Mouse (Mus musculus): ENCODE measurements around the gene Crk.

- TF ChIP-seq POLR2A (IDR thresholded peaks at IDR 0.05; ENCODE audit: control insufficient read depth, extremely low read depth, insufficient read depth, low read length, poor library complexity) (no peak), CTCF (IDR thresholded peaks at IDR 0.05; ENCODE audit: borderline replicate concordance, control insufficient read depth, extremely low read depth, insufficient read depth, low read length, poor library complexity) (no peak)
Observed at GRCm38 (mm10) chr11:75644684-75645083, 34.4 kb upstream of the Crk start.

Measured in thymus, adult 2 months (tissue).